Comparison of ENCODE assay signal across 8 mouse cellular contexts in the genomic region with DNA sequence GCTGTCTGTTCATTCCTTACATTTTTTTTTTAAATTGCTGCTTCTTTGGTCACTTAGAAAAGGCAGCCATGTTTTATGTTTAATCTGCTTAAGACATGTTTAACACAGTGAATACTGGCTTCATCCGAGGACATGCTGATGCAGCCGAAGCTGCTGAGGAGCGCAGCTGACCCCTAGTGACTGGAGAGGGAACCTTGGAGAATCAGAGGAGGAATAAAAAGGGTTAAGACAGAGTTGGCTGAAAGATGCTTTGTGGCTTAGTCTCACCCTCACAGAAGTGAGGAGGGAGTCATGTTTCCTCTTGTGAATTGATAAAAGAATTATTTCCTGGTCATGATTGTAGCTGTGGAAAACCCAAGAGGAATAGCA. TPM values are rescaled to one million over a fixed set of nuclear protein-coding genes. Genes with fewer than 3 reads are reported as not detected.
A peak's percentile ranks its signal among the peaks of the same experiment; 100 is the strongest.
DNase-seq lines count a peak whose midpoint lies in the region; ATAC-seq and TF ChIP-seq lines count a peak whose summit lies in the region.

No protein-coding gene starts in this region.

- H3K9me3 ChIP-seq in hindbrain, postnatal 0 days (ENCODE audit: low read length), result no peaks in the 10 kb centered on the region

- POLR2A ChIA-PET in Patski (lab: Charles Lee), result no interaction called here

- 0 out of 2 replicates have a peak, but pooled peaks cover 4% of the 10 kb centered on the region for H3K36me3 ChIP-seq in hindbrain, postnatal 0 days (ENCODE audit: insufficient read depth, low read length)

- no peak overlapping the region for H3K4me2 ChIP-seq in hindbrain, postnatal 0 days (ENCODE audit: low read depth, low read length)

- in situ Hi-C loops in Patski (cut with MboI; ENCODE audit: low pct_unique_long_range_greater_than_20kb), result no loop called here

- ATAC-seq in Patski, result peak; percentile 80
- ATAC-seq in common myeloid progenitor, adult 5-6 weeks (replicated peaks; ENCODE audit: low read depth, poor library complexity, severe bottlenecking), result peak; percentile 81
- peak; percentile 88 for ATAC-seq in hindbrain, postnatal 0 days

- H3K9ac ChIP-seq in hindbrain, postnatal 0 days (replicated peaks; ENCODE audit: low read length), result no peak overlapping the region

- CTCF ChIA-PET in Patski (lab: Charles Lee), result interaction anchor here (1.3 to 2.1 kb wide), 3 partner anchors 9 to 27 kb away, joined by 4 to 5 read pairs (median 5); no protein-coding TSS in a partner anchor

- H3K27me3 ChIP-seq in Patski, result no peaks in the 10 kb centered on the region
- H3K27me3 ChIP-seq in hindbrain, postnatal 0 days (ENCODE audit: insufficient read depth, low read length), result no peaks in the 10 kb centered on the region

- no peak overlapping the region for H3K4me3 ChIP-seq in lung, adult 2 months (replicated peaks; ENCODE audit: extremely low read depth, low read depth, low read length)
- H3K4me3 ChIP-seq in hindbrain, postnatal 0 days (ENCODE audit: low read length), result no peak overlapping the region

- intact Hi-C loops in gastrocnemius, postnatal 36 days (cut with DNase I), result no loop called here

- peak; percentile 69 for TF ChIP-seq CTCF in lung, adult 2 months (IDR thresholded peaks at IDR 0.05; ENCODE audit: insufficient read depth, low read length)
- TF ChIP-seq CTCF in Patski (IDR thresholded peaks at IDR 0.05), result peak; percentile 87
- TF ChIP-seq CTCF in hindbrain, postnatal 0 days (IDR thresholded peaks at IDR 0.05; ENCODE audit: low read depth), result peak; percentile 87

- WGBS in lung, adult 2 months, result 35% methylated on average over 3 of the region's 3 CpGs
- 24% methylated on average over 3 of the region's 3 CpGs for WGBS in hindbrain, postnatal 0 days

- no peak for DNase-seq in lung, adult 2 months
- DNase-seq in lung, postnatal 36 days, result no peak
- no peak for DNase-seq in Patski (ENCODE audit: low read depth, low spot score)
- DNase-seq in hindbrain, postnatal 0 days (ENCODE audit: low spot score), result peak; percentile 83
- DNase-seq in mesoderm, embryonic 11.5 days (ENCODE audit: low read depth, low spot score), result peak; percentile 38
- no peak for DNase-seq in Muller cell, postnatal 12 days (ENCODE audit: inconsistent ontology term)
- no peak for DNase-seq in gastrocnemius, postnatal 36 days

- TF ChIP-seq POLR2A in lung, adult 2 months (IDR thresholded peaks at IDR 0.05; ENCODE audit: borderline replicate concordance, extremely low read depth, low read depth, low read length), result no peak

- H3K4me1 ChIP-seq in lung, adult 2 months (ENCODE audit: control insufficient read depth, insufficient read depth, low read length), result peaks cover 2% of the 10 kb centered on the region; the same call in 1 of the 2 replicates
- H3K4me1 ChIP-seq in hindbrain, postnatal 0 days (ENCODE audit: insufficient read depth, low read length), result peaks cover 3% of the 10 kb centered on the region; the same call in 1 of the 2 replicates

- H3K27ac ChIP-seq in hindbrain, postnatal 0 days, result no peak overlapping the region; the same call in 1 of the 2 replicates

RNA-seq across cellular contexts. Expression of gene Sh3bgrl2, which starts 28.5 kb away (rescaled TPM):
- 4.5 and 7.3 TPM in 2 replicates for polyA plus RNA-seq in lung, adult 2 months (2012; rRNA removed)
- 5.2 TPM for polyA plus RNA-seq in Patski (2021)
- 0.37 TPM in 1 of 2 replicates, not detected in the other for total RNA-seq in common myeloid progenitor, adult 5-6 weeks (2017)
- 9.0 and 11.9 TPM in 2 replicates for total RNA-seq in hindbrain, postnatal 0 days (2014; rRNA removed)
- polyA plus RNA-seq in hindbrain, postnatal 0 days (2015; fragmentation: Nextera tagmentation; extraction: Ambion mirVana), result 7.1 and 10.0 TPM in 2 replicates
- total RNA-seq in gastrocnemius, postnatal 36 days (2021), result 1 to 10 TPM; 1.1 to 1.9 TPM

Comparison
In these comparisons a context has a peak if more than half of its experiments do, and no peak if none do; other contexts are left out.
1. DNase-seq: peak in hindbrain, postnatal 0 days (single experiment) and mesoderm, embryonic 11.5 days (single experiment); none in lung, adult 2 months (single experiment), lung, postnatal 36 days (single experiment), Patski (single experiment), Muller cell, postnatal 12 days (single experiment) and gastrocnemius, postnatal 36 days (0 of 2).
2. Peak in every context shown above with its lines, with median percentiles within 50 percentile points of each other: CTCF ChIP-seq and ATAC-seq.